Mouse (Mus musculus): Measurements from ENCODE around the gene Chpf2.
"Not testable (repeated sequence)": the region's sequence is repeated elsewhere in the genome, so short reads cannot be mapped to it uniquely, and the experiment has no call there.

Gene Chpf2

DNA sequence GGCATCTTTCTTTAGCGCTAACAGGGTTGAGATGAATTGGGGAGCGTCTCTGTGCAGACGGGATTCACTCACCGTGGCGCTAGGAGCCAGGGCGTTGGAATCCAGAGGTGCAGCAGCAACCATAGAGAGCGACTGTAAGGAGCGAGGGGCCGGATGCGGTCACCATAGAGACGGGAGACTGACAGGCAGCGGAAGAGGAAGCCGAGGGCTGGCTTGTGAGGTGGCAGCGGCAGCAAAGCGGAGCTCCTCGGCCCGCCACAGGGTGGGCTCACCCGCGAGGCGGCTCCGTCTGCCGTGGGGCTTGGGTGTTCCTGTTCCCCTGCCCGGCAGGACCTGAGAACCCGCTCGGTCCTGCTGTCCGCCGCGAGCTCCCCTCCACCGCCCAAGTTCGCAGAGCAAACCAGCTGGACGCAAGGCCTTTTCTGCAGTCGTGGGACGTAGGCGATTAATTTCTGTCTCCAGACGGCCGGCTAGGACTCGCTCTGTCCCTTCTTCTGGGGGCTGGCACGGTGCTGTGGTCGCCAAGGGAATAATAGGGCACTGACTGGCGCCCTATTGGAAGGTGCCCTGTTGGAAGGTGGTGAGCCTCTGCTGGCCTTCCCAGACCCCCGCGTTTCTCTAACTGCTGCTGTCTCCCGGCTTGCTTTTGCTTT lies at the start of gene Chpf2:
Gene Chpf2, plus strand, starts transcription at position 195 of the 653 bp plus-strand sequence.
- DNase-seq (ENCODE audit: low spot score in 2 of 2) = peak; percentile 74 to 82

DNA sequence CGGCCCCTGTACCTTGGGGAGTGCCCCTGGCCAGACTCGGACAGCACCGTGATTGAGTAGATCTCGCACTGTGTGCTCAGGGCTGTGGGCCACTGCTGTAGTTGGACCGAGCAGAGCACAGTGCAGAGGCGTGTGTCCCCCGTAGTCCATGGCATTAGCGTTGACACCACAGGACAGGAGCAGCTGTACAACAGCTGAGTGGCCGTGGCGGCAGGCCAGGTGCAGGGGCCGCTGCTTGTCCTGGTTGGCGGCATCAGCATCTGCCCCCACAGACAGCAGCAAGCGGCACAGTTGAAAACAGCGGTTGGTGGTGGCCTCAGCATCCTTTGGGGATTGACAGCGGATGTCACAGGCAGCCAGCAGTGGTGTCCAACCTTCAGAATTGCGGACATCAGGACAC lies 48.9 kb upstream of the Chpf2 start:
- no peak for DNase-seq (ENCODE audit: low spot score in 2 of 2)

DNA sequence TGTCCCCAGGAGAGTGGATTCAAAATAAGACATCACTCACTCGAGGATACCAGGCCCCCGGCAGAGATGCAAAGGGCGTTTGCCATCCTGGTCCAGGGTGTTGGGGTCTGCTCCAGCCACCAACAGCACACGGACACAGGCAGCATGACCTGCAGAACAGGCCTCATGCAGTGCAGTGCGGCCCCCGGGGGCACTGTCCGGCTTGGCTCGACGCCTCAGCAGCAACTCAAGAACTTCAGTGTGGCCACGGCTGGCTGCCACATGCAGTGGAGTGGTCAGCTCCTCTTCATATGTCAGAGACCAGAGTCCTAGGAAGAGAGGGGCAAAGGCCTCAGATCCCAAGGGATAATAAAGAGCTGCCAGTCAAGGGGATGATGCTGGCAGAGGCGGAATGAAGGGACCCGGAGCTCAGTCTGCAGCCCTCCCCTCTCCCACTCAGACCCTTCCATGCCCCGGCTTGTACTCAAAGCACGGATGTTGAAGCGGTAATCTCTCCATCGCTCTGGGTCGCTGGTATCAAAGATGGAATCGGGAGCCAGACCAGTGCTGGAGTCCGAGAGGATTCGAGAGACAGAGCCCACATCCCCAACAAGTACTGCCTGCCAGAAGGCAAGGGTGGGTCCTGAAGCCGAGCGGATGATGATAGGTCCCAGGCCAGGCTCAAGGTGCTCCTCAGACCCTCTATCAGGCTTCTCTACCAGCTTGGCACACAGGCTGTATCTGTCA lies 46.8 kb upstream of the Chpf2 start:
- DNase-seq (ENCODE audit: low spot score in 2 of 2) = no peak

DNA sequence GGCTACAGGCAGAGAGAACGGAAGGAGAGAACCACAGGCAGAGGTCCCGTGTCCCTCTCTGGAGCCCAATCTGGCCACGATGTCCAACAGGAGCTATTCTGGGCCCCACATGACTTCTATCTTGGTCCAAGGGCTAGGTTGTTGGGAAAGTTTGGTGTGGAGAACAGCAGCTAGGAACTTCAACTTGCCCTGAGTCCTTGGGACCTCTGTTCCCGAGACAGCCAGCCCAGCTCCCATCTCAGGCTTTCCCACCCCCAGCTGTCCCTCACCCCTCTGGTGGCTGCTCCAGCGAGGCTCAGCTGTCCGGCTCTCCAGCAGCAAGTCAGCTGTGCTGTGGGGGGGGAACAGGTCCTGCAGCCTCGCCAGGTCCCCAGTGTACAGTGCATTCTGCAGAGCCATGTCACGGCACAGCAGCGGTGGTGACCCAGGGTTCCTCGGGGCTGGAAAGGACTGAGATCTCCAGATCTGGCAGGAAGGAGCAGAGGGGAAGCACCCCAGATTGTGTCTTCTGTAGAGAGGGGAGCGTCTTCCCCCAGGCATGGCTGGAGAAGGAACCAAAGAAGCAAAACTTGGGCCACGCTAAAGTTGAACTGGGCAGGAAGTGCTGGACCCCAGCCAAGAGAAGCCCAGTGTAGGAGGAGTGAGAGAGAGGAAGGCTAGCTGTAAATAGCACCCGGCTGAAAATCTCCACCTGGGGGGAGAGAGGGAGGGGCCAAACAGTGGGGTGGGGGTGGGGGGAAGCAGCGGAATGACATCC lies 46.0 kb upstream of the Chpf2 start, which contains the start of gene Asb10:
Gene Asb10, minus strand, starts transcription at position 592 of the 757 bp plus-strand sequence.
- peak in 1 of 2 experiments; percentile 19 for DNase-seq (ENCODE audit: low spot score in 2 of 2)

DNA sequence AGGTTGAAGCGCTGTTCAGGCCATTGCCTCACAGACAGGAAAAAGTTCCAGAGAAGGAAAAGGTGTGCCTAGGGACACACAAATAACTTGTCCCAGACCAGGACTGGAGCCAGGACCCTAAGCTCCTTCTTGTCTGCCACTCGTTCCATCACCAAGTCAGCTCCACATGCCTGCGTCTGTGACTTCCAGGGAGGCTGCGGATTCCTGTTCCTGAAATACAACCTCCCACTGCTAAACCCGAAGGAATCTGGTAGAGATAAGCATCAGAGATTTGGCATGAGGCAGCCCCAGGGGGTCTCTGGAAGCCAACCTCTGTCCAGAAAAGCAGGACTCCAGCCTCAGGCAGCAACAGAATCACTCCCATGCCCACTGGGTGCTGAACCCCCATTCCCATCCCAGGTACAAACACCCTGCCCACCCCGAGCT lies 45.4 kb upstream of the Chpf2 start:
- DNase-seq (ENCODE audit: low spot score in 2 of 2) = no peak

DNA sequence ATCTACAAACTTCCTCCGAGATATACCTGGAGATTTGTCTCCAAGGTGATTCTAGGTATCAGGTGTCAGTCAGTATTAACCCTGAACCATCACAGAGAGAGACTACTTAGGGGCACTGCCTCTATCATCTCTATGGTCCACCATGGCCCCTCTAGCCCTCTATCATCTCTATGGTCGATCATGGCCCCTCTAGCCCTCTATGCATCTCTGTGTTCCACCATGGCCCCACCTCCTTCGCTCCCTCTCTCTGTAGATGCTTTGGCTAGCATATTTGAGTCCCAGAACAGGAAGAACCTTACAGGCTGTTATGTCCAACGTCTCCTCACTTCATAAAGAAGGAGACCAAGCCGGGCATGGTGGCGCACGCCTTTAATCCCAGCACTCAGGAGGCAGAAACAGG lies 43.9 kb upstream of the Chpf2 start:
- DNase-seq (ENCODE audit: low spot score in 2 of 2) = no peak

DNA sequence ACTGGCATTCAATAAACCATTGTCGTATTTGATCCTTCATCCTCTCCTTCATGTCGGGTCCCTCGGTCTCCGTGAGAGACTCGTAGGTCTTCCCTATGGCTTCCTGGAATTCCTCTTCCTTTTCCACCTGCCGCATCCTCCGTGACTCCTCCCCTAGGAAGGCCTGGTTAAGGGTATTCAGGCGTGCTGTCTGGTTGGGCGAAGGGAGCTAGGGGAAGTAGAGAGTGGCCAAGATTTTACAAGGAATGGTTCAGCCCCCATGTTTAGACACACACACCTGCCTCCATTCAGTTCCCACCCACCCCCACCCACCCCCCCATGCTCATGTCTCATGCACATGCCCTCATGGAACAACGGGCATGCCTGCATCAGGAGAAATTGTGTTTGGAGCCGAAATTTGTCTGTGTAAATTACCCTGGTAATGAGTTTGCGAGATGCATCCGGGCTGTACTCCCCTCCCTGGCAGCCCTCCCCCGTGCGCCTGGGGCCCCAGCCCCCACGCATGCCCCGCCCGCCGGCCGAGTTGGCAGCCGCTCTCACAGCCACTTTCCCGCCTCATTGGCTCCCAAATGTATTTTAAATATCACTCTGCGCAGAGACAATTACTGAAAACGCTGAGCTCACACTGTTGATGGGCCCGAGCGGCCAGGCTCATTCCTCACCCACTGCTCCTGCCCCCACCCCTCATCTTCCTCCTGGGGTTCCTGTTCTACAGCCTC lies 35.8 kb upstream of the Chpf2 start:
- no peak for DNase-seq (ENCODE audit: low spot score in 2 of 2)

DNA sequence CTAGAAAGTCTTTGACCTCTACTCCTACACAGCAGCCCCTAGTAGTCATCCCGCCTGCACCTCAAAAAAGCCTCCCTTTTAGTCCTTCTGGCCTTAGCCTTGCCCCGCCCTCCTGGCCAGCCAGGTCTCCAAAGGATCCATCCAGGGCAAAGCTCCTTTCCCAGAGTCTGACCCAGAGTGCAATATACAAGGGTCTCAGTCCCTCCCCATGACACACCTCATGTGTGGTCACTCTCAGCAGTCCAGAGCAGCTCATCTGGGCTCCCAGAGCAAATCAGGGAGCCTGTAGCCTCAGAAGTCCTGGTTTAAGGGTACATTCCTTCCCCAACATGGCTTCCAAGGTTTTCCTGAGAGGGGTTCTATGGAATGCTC lies 35.2 kb upstream of the Chpf2 start:
- no peak for DNase-seq (ENCODE audit: low spot score in 2 of 2)

DNA sequence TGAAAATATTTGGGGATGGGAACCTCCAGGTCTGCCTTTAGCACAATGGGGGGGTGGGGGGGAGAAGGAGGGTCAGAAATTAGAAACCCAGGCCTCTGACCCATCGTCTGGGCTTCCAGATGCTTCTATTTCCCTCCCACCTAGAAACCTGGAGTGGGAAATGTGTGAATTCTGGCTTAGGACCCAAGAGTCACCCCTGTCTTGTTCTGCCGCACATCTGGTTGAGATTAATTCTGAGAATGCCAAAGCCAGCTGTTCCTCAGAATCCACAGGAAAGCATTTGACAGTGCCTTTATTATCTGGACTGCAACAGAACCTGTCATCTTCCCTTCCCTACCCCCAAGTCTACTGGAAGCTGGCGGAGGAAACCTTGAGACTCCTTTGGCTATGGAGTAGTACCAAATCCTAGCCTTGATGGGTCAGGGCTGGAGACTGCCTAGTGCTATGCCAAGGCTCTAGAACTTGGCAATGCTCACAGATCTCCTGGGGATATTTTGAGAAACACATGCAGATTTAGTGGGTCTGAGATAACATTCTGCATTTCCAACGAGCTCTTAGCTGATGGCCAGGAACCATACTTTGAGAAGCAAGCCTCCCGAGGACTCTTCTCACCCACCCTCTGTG lies 32.8 kb upstream of the Chpf2 start:
- DNase-seq (ENCODE audit: low spot score in 2 of 2) = no peak

DNA sequence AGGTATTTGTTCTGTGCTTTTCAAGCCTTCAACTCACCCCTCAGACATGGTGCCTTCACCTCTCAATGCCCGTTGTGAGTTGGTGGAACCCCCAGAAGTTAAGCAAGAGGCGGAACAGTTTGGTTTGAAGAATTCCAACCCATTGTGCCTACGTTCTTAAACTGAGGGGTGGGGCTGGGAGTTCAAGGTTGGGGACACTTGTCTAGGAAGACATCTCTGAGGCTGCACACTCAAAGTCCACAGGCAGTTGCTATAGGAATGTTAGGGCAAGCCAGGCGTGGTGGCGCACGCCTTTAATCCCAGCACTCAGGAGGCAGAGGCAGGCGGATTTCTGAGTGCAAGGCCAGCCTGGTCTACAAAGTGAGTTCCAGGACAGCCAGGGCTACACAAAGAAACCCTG lies 31.2 kb upstream of the Chpf2 start:
- not testable (repeated sequence) for DNase-seq (ENCODE audit: low spot score in 2 of 2)

DNA sequence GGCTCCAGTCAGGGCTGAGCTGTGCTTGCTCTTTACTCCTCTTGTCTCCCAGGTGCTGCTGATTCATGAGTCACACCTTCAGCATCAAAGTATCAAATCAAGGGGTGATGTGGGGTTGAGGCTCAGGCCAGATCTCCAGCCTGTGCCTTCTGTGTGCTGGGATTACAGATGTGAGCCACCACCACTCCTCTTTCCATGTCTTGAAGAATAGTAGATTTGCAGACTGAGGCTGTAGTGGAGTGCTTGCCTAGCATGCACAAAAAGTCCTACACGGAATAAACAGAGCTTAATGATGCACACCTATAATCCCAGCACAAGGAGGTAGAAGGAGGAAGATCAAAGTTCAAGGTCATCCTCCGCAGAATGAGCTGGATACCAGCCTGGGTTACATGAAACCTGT lies 29.8 kb upstream of the Chpf2 start, which contains the start of gene 4931409K22Rik:
Gene 4931409K22Rik, minus strand, starts transcription at position 101 of the 400 bp plus-strand sequence.
- no peak for DNase-seq (ENCODE audit: low spot score in 2 of 2)

DNA sequence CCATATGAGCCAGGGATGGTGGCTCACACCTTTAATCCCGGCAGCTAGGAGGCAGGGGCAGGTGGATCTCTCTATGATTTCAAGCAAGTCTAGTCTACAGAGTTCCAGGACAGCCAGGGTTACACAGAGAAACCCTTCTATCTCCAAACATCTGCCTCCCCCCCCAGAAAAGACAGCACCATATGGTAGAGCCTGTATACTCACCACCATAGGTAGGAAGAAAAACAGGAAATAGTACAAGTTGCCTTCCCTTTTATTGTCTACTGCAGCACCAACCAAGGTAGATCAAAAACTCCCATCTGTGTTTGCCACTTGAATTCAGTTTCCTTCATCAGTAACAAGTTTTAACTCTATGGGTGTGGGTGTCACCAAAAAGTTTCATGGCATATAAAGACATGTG lies 10.6 kb upstream of the Chpf2 start:
- no peak for DNase-seq (ENCODE audit: low spot score in 2 of 2)

DNA sequence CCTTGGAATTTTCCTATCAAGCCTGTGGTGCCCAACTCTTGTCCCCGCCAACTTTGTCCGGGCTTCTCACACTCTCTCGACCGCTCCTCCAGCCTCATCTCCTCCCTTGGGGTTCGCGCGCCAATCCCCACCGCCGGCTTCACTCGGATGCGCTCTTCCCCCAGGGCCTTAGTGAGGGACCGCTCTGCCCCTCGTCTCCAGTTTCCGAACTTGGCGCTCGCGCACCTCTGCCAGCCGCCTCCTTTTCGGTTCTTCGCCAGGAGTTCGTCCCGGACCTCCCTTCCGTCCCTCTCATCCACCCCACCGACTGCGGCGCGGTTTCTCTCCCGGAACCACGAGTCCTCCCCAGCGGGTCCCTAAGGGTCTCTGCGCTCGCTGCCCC lies 9.7 kb upstream of the Chpf2 start:
- DNase-seq (ENCODE audit: low spot score in 2 of 2) = no peak

DNA sequence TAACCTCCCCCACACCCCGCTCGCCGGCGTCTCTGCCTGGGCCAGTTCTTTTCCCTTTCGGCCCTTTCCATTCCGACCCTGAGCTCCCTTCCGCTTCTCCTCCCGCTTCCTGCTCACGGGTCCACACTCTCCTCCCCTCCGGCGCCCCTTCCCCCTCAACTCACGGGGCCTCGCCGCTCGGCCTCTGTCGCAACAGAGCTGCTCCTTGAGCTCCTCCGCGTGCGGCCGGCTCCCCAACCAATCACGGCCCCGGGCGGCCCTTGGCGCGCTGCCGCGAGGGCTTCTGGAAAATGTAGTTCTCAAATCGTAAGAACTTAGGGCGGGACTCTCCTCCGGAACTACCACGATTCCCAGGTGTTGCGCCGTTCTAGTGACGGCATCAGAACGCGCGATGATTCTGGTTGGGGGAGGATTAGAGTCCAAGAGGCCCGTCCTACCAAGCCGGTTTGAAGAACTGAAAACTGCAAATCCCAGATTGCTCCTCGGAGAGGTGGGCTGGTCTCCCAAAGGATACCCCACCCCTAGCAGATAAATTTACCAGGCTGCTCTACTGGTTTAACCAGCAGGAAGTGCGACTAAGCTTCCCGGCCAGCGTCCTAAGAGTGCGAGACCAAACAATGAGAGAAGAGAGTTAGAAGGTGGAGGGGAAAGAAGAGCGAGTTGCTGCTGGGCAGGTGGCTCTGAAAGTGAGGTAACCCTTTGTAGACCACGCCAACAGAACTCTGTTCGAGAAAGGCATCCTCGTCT lies 9.2 kb upstream of the Chpf2 start, which contains the start of gene Abcf2:
Gene Abcf2, minus strand, starts transcription at position 285 of the 747 bp plus-strand sequence.
- peak; percentile 99 for DNase-seq (ENCODE audit: low spot score in 2 of 2)

DNA sequence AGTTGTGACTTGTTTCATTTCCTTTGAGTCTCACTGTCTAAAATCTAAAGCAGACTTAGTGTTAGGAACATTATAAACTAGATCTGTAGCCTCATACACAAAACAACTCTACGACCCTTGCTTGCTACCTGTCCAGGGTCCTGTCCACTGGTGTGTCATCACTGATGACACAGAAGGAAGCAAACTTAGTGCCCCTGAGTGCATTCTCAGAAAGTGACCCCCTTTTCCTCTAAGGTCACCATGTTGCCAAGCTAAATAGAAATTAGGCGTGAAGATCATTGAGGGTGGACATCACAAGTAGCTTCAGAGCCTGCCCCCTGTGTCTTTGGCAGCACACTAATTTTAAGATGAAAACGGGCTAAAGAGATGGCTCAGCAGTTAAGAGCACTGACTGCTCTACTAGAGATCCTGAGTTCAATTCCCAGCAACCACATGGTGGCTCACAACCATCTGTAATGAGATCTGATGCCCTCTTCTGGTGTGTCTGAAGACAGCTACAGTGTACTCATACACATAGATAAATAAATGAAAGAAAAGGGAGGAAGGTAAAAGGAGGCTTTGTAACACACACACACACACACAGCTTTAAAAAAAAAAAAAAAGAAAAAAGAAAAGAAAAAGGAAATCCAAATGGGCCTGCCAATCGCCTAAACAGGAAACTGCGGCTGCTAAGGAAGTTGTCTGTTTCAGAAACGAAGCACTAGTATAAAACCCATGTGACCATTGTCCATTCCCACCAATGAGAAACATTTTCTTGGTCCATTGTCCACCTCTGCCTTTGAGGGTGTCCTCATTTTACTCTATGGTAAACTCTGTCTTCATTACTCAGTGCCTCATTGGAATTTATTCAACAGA lies 8.2 kb upstream of the Chpf2 start:
- no peak for DNase-seq (ENCODE audit: low spot score in 2 of 2)

DNA sequence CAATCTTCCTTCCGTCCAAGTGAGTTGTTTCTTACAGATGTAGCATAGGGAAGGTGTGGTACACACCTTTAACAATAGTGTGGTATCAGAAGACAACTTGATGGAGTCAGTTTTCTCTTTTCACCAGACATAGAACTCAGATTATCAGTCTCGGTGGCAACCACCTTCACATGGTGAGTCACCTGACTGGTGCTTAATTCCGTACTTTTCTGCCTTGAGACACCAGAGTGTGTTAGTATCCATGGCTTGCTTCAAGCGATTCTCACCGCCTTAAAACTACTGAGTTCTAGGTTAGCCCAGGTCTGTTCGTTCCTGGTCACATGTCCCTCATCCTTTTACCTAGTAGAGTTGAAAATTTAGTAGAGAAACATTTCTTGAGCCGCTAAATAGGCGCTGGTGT lies 435 bp upstream of the Chpf2 start:
- no peak for DNase-seq (ENCODE audit: low spot score in 2 of 2)

DNA sequence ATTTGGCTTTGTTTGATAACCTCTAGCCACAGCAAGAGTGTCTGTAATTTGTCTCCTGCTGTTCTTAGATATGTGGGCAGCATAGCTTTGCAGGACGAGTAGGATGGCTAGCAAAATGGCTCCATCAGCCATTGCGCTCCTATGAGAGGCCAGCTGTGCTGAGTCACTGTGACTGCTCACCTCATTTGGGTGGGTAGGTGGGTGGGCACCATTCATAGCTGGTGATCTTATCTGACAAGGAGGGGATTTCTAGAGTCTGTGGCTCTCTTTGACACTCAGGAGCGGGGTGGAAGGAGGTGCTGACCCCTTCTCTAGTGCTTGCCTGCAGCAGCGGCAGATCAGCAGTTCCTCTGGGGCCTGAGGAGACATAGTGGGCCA lies 648 bp downstream of the Chpf2 start:
- DNase-seq (ENCODE audit: low spot score in 2 of 2) = no peak

DNA sequence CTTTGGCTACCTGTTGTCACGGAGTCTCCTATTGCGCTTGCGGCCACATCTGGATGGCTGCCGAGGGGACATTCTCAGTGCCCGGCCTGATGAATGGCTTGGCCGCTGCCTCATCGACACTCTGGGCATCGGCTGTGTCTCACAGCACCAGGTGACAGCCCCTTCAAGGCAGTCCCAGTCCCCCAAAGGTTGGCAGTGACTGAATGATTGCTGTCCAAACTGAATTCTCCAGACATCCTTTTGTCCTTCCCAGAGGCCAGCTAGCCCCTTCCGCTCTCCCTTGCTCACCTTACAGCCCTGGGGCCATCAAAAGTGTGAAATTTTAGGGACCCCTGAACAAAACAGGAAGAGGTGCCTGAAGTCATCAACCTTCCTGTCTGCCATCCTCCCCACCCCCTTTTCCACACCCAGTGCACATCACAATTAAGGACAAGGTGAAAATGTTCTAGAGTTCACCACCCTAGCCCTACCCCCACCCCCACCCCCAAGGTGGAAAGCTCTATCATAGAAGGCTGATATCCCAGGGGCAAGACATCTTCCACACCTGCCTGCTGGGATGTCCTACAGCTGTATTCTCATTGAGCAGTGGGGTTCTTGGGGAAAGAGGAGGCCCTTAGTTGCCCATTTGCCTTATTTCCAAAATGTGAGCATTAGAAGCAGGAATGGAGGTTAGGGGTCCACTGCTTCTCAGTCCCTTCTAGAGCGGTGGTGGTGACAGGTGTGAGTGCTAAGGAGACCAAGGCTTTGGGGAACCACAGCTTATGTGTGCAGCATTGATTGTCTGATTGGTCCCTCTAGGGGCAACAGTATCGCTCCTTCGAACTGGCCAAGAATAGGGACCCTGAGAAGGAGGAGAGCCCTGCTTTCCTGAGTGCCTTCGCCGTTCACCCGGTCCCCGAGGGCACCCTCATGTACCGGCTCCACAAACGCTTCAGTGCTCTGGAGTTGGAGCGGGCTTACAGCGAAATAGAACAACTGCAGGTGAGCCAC lies 3.3 kb downstream of the Chpf2 start:
- no peak for DNase-seq (ENCODE audit: low spot score in 2 of 2)
